Mouse (Mus musculus) heart, embryonic 10.5 days (tissue): ENCODE results near the gene Tulp1. TPM values are rescaled to one million over a fixed set of nuclear protein-coding genes. Genes with fewer than 3 reads are reported as not detected.
"Not testable (repeated sequence)": the region's sequence is repeated elsewhere in the genome, so short reads cannot be mapped to it uniquely, and the experiment has no call there.

Source experiments
- DNase-seq: peaks from one replicate; pipeline ENCODE4 v3.0.0-alpha.2; 2017; ENCODE audit warnings: low spot score
- H3K27ac ChIP-seq: fragments of 300-500 bp; sonication (generic); 2 replicates; pipeline ENCODE4 v1.5.1; 2016; ENCODE audit warnings: mild to moderate bottlenecking
- H3K27me3 ChIP-seq: fragments of 300-500 bp; sonication (generic); 2 replicates; pipeline ENCODE4 v1.6.1; 2016; ENCODE audit warnings: mild to moderate bottlenecking; ENCODE audit not compliant: poor library complexity, insufficient read depth, severe bottlenecking
- H3K36me3 ChIP-seq: fragments of 300-500 bp; sonication (generic); 2 replicates; pipeline ENCODE4 v1.6.1; 2016; ENCODE audit warnings: mild to moderate bottlenecking, moderate library complexity
- H3K4me1 ChIP-seq: fragments of 300-500 bp; sonication (generic); 2 replicates; pipeline ENCODE4 v1.6.1; 2016; ENCODE audit warnings: mild to moderate bottlenecking
- H3K4me3 ChIP-seq: fragments of 300-500 bp; sonication (generic); 2 replicates; pipeline ENCODE4 v1.5.1; 2016; ENCODE audit warnings: mild to moderate bottlenecking, moderate library complexity
- H3K9me3 ChIP-seq: fragments of 300-500 bp; sonication (generic); 2 replicates; pipeline ENCODE4 v1.6.1; 2016; ENCODE audit warnings: mild to moderate bottlenecking, moderate library complexity
- WGBS: fragments of 180-500 bp; shearing (Covaris S2); methylation state at CpG from one replicate; pipeline ENCODE4 v1.1.7; 2016; 5-methylcytosine and 5-hydroxymethylcytosine counted together
- polyA plus RNA-seq: library from polyadenylated mRNA; unstranded; fragments of >200 nt; fragmentation: Nextera tagmentation; extraction: Ambion mirVana; gene quantifications from 2 replicates; pipeline ENCODE4 v1.2.1, GENCODE M21; 2016

Gene Tulp1
- polyA plus RNA-seq, 1 experiment from 2014 or later: 5.7 TPM

- H3K27me3 ChIP-seq: peaks cover 88% of the 10 kb centered on the region
- 33% methylated on average over 11 of the region's 11 CpGs for whole genome bisulfite sequencing
- DNase-seq: no peak
Measured at GRCm38 (mm10) chr17:28361921-28362652, 2.9 kb downstream of the Tulp1 start.

GRCm38 (mm10) chr17:28360531-28361277 is 4.3 kb downstream of the Tulp1 start:
- Histone ChIP-seq H3K9me3 (no peaks in the 10 kb centered on the region), H3K36me3 (no peaks in the 10 kb centered on the region), H3K27ac (no peak overlapping the region), H3K4me3 (no peak overlapping the region), H3K4me1 (peaks cover 51% of the 10 kb centered on the region), H3K27me3 (peaks cover 84% of the 10 kb centered on the region)
- WGBS: 72% methylated on average over 9 of the region's 9 CpGs
- no peak for DNase-seq

More at GRCm38 (mm10) chr17:28361921-28362652, 2.9 kb downstream of the Tulp1 start:
- peak overlapping the region; percentile 61 for H3K4me3 ChIP-seq
- H3K4me1 ChIP-seq: peaks cover 51% of the 10 kb centered on the region
- no peaks in the 10 kb centered on the region for H3K36me3 ChIP-seq
- no peaks in the 10 kb centered on the region for H3K9me3 ChIP-seq
- peak overlapping the region; percentile 71 for H3K27ac ChIP-seq

GRCm38 (mm10) chr17:28358576-28359261 is 6.3 kb downstream of the Tulp1 start:
- 10% methylated on average over 22 of the region's 24 CpGs for WGBS
- Histone ChIP-seq H3K27me3 (peaks cover 67% of the 10 kb centered on the region), H3K27ac (0 out of 2 replicates have a peak overlapping the region, but pooled peaks have one; percentile 6), H3K4me1 (peaks cover 34% of the 10 kb centered on the region), H3K4me3 (peak overlapping the region; percentile 31; the same call in 1 of the 2 replicates)
- not testable (repeated sequence) for H3K36me3 ChIP-seq, DNase-seq, H3K9me3 ChIP-seq

- WGBS: 78% methylated on average over 12 of the region's 12 CpGs
- H3K27me3 ChIP-seq: peaks cover 68% of the 10 kb centered on the region
- no peak overlapping the region for H3K4me3 ChIP-seq
- DNase-seq: no peak
- H3K9me3 ChIP-seq: no peaks in the 10 kb centered on the region
- H3K4me1 ChIP-seq: peaks cover 37% of the 10 kb centered on the region
- no peak overlapping the region for H3K27ac ChIP-seq
- H3K36me3 ChIP-seq: no peaks in the 10 kb centered on the region
Measured at GRCm38 (mm10) chr17:28355871-28356270, 9.2 kb downstream of the Tulp1 start.

- Histone ChIP-seq H3K4me3 (peak overlapping the region; percentile 91), H3K4me1 (peaks cover 46% of the 10 kb centered on the region), H3K27me3 (peaks cover 30% of the 10 kb centered on the region), H3K27ac (peak overlapping the region; percentile 96), H3K9me3 (no peaks in the 10 kb centered on the region), H3K36me3 (peaks cover 3% of the 10 kb centered on the region; the same call in 1 of the 2 replicates)
- DNase-seq: peak; percentile 91
- WGBS: 15% methylated on average over 11 of the region's 11 CpGs
Measured at GRCm38 (mm10) chr17:28352018-28352417, 13.0 kb downstream of the Tulp1 start.

- DNase-seq: no peak
- WGBS: 0% methylated on average over 29 of the region's 29 CpGs
- Histone ChIP-seq H3K27me3 (peaks cover 30% of the 10 kb centered on the region), H3K27ac (peak overlapping the region; percentile 96), H3K4me3 (peak overlapping the region; percentile 91), H3K9me3 (no peaks in the 10 kb centered on the region), H3K4me1 (peaks cover 50% of the 10 kb centered on the region), H3K36me3 (peaks cover 3% of the 10 kb centered on the region; the same call in 1 of the 2 replicates)
Measured at GRCm38 (mm10) chr17:28351353-28351890, 13.6 kb downstream of the Tulp1 start.

GRCm38 (mm10) chr17:28350466-28351352 is 14.3 kb downstream of the Tulp1 start, which contains the start of gene Tead3:
Tead3 (minus strand) TSS chr17:28350817.
- Histone ChIP-seq H3K27me3 (peaks cover 33% of the 10 kb centered on the region), H3K4me1 (peaks cover 57% of the 10 kb centered on the region)

GRCm38 (mm10) chr17:28349901-28350465 is 15.0 kb downstream of the Tulp1 start:
- peak overlapping the region; percentile 91 for H3K4me3 ChIP-seq
- H3K27ac ChIP-seq: peak overlapping the region; percentile 96
- WGBS: under 1% methylated on average over 54 of the region's 54 CpGs
- no peaks in the 10 kb centered on the region for H3K9me3 ChIP-seq
- no peak for DNase-seq
- peaks cover 3% of the 10 kb centered on the region; the same call in 1 of the 2 replicates for H3K36me3 ChIP-seq
- peaks cover 33% of the 10 kb centered on the region for H3K27me3 ChIP-seq
- H3K4me1 ChIP-seq: peaks cover 64% of the 10 kb centered on the region

More at GRCm38 (mm10) chr17:28350466-28351352, 14.3 kb downstream of the Tulp1 start, which contains the start of gene Tead3:
- peak within 1 kb of the TSS; percentile 91 for H3K4me3 ChIP-seq
- WGBS: under 1% methylated on average over 68 of the region's 73 CpGs
- H3K36me3 ChIP-seq: peaks cover 3% of the 10 kb centered on the region; the same call in 1 of the 2 replicates
- DNase-seq: peak; percentile 95
- peak within 1 kb of the TSS; percentile 96 for H3K27ac ChIP-seq
- no peaks in the 10 kb centered on the region for H3K9me3 ChIP-seq

GRCm38 (mm10) chr17:28349264-28349880 is 15.7 kb downstream of the Tulp1 start:
- 11% methylated on average over 13 of the region's 13 CpGs for WGBS
- peak overlapping the region; percentile 96 for H3K27ac ChIP-seq
- H3K4me1 ChIP-seq: peaks cover 70% of the 10 kb centered on the region
- H3K9me3 ChIP-seq: no peaks in the 10 kb centered on the region
- H3K4me3 ChIP-seq: peak overlapping the region; percentile 91
- peaks cover 35% of the 10 kb centered on the region for H3K27me3 ChIP-seq
- H3K36me3 ChIP-seq: peaks cover 3% of the 10 kb centered on the region; the same call in 1 of the 2 replicates
- no peak for DNase-seq

GRCm38 (mm10) chr17:28348211-28348610 is 16.8 kb downstream of the Tulp1 start:
- peak overlapping the region; percentile 75 for H3K27ac ChIP-seq
- H3K4me1 ChIP-seq: peaks cover 82% of the 10 kb centered on the region
- H3K9me3 ChIP-seq: no peaks in the 10 kb centered on the region
- 44% methylated on average over 6 of the region's 6 CpGs for WGBS
- H3K4me3 ChIP-seq: peak overlapping the region; percentile 91
- peaks cover 32% of the 10 kb centered on the region for H3K27me3 ChIP-seq
- peaks cover 3% of the 10 kb centered on the region; the same call in 1 of the 2 replicates for H3K36me3 ChIP-seq
- no peak for DNase-seq

- H3K27ac ChIP-seq: no peak overlapping the region
- peaks cover 23% of the 10 kb centered on the region for H3K27me3 ChIP-seq
- no peak overlapping the region for H3K4me3 ChIP-seq
- WGBS: 79% methylated on average over 10 of the region's 10 CpGs
- no peaks in the 10 kb centered on the region for H3K9me3 ChIP-seq
- peaks cover 3% of the 10 kb centered on the region; the same call in 1 of the 2 replicates for H3K36me3 ChIP-seq
- peaks cover 86% of the 10 kb centered on the region for H3K4me1 ChIP-seq
- DNase-seq: no peak
Measured at GRCm38 (mm10) chr17:28347327-28347726, 17.7 kb downstream of the Tulp1 start.
